Mouse (Mus musculus): Measurements from ENCODE around the gene Caprin2. TPM values are rescaled to one million over a fixed set of nuclear protein-coding genes. Genes with fewer than 3 reads are reported as not detected.

The Caprin2 gene
- polyA plus RNA-seq, 1 experiment from 2014 or later, result 10.1 TPM

DNA sequence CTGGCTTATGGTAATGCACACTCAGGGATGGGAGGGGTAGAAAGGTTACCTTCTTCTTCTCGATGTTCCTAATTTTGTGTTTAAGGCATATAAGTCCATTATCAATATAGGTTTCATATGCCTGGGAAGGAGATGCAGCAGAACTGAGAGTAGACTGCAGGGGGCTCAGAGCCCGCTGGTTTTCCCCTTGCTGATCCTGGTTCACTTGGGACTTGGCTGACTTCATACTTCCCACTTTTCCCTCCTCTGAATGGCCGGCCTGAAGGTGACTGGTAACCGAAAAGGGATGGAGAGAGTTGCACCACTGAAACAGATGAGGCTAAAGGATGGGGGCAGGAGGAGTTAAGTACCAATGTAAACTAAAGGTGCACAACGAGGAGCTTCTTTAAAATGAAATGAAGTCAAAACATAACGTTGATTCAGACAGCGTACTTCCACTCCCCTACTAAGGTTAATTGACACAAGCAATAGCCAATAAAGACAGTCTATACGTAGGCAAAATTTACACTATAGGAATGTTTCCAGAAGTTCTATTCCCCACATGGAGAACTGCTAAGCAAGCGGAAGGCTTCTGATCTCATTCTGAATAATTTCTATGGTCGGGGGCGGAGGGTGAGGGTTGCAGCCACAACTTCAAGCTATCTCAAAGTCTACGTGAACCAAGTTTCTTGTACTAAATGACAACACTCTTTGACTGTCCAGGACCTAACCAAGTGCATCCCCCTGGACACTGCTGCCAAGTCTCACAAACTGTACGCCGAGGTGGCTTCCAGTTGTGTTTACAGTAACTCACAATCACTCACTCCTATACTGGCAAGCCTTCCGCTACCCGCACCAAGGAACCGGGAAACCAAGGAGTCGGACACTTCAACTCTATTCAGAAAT is 907 bp downstream of the Caprin2 start:
- no peak for ATAC-seq (replicated peaks; ENCODE audit: low FRiP score, low read depth)

GRCm38 (mm10) chr6:148873911-148874310 is 22.1 kb downstream of the Caprin2 start:
- Histone ChIP-seq H3K4me3 (replicated peaks; ENCODE audit: low read depth, low read length) (no peak overlapping the region), H3K4me1 (replicated peaks; ENCODE audit: insufficient read depth, low read length) (no peaks in the 10 kb centered on the region), H3K4me2 (ENCODE audit: low read length) (no peak overlapping the region), H3K27me3 (ENCODE audit: insufficient read depth, low read length) (no peaks in the 10 kb centered on the region), H3K9ac (ENCODE audit: low read depth, low read length) (no peak overlapping the region), H3K9me3 (replicated peaks; ENCODE audit: low read length) (no peaks in the 10 kb centered on the region), H3K36me3 (ENCODE audit: insufficient read depth, low read length) (no peaks in the 10 kb centered on the region), H3K27ac (no peak overlapping the region)
- DNase-seq (ENCODE audit: low spot score), result no peak
- WGBS, result 94% methylated on average over 1 of the region's 1 CpGs
- no peak for TF ChIP-seq CTCF (IDR thresholded peaks at IDR 0.05; ENCODE audit: low read depth)
- no peak for ATAC-seq (replicated peaks; ENCODE audit: low FRiP score, low read depth)

More for the DNA sequence above, 907 bp downstream of the Caprin2 start:
- TF ChIP-seq CTCF (IDR thresholded peaks at IDR 0.05; ENCODE audit: low read depth), result peak; percentile 33
- Histone ChIP-seq H3K36me3 (ENCODE audit: insufficient read depth, low read length) (no peaks in the 10 kb centered on the region), H3K27me3 (ENCODE audit: insufficient read depth, low read length) (no peaks in the 10 kb centered on the region), H3K27ac (peak overlapping the region; percentile 84), H3K4me2 (ENCODE audit: low read length) (peak overlapping the region; percentile 83), H3K4me1 (replicated peaks; ENCODE audit: insufficient read depth, low read length) (0 out of 2 replicates have a peak, but pooled peaks cover 6% of the 10 kb centered on the region), H3K9ac (ENCODE audit: low read depth, low read length) (peak overlapping the region; percentile 69), H3K4me3 (replicated peaks; ENCODE audit: low read depth, low read length) (peak overlapping the region; percentile 85), H3K9me3 (replicated peaks; ENCODE audit: low read length) (no peaks in the 10 kb centered on the region)
- WGBS, result 8% methylated on average over 18 of the region's 18 CpGs
- DNase-seq (ENCODE audit: low spot score), result peak; percentile 52

DNA sequence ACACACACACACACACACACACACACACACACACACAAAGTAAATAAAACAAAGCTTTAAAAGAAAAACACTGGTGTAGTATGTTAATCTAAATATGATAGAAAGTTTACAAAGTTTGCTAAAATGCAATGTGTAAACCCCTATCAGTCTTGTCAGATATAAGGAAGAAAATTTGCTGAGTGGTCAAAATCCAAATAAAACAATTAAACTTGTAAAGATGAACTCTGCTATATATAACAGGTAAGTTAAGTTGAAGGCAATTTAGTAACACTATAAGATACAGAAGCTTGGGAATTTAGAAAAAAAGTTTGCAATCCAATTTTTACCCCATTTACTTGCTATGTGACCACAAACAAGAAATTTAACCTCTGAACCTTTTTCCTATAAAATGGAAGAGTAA is 50.4 kb downstream of the Caprin2 start:
- Histone ChIP-seq H3K4me1 (replicated peaks; ENCODE audit: insufficient read depth, low read length) (0 out of 2 replicates have a peak, but pooled peaks cover 3% of the 10 kb centered on the region), H3K27ac (no peak overlapping the region), H3K4me2 (ENCODE audit: low read length) (no peak overlapping the region), H3K36me3 (ENCODE audit: insufficient read depth, low read length) (no peaks in the 10 kb centered on the region), H3K27me3 (ENCODE audit: insufficient read depth, low read length) (no peaks in the 10 kb centered on the region), H3K9me3 (replicated peaks; ENCODE audit: low read length) (no peaks in the 10 kb centered on the region), H3K4me3 (replicated peaks; ENCODE audit: low read depth, low read length) (no peak overlapping the region), H3K9ac (ENCODE audit: low read depth, low read length) (no peak overlapping the region)
- no peak for ATAC-seq (replicated peaks; ENCODE audit: low FRiP score, low read depth)
- TF ChIP-seq CTCF (IDR thresholded peaks at IDR 0.05; ENCODE audit: low read depth), result no peak
- DNase-seq (ENCODE audit: low spot score), result no peak

GRCm38 (mm10) chr6:148841760-148842159 is 54.3 kb downstream of the Caprin2 start:
- no peak for TF ChIP-seq CTCF (IDR thresholded peaks at IDR 0.05; ENCODE audit: low read depth)
- Histone ChIP-seq H3K27me3 (ENCODE audit: insufficient read depth, low read length) (no peaks in the 10 kb centered on the region), H3K4me2 (ENCODE audit: low read length) (no peak overlapping the region), H3K27ac (no peak overlapping the region), H3K9ac (ENCODE audit: low read depth, low read length) (no peak overlapping the region), H3K4me1 (replicated peaks; ENCODE audit: insufficient read depth, low read length) (0 out of 2 replicates have a peak, but pooled peaks cover 3% of the 10 kb centered on the region), H3K9me3 (replicated peaks; ENCODE audit: low read length) (no peaks in the 10 kb centered on the region), H3K36me3 (ENCODE audit: insufficient read depth, low read length) (no peaks in the 10 kb centered on the region), H3K4me3 (replicated peaks; ENCODE audit: low read depth, low read length) (no peak overlapping the region)
- WGBS, result 87% methylated on average over 1 of the region's 1 CpGs
- DNase-seq (ENCODE audit: low spot score) (no peak), ATAC-seq (replicated peaks; ENCODE audit: low FRiP score, low read depth) (no peak)

GRCm38 (mm10) chr6:148838460-148838859 is 57.6 kb downstream of the Caprin2 start:
- DNase-seq (ENCODE audit: low spot score) (no peak), ATAC-seq (replicated peaks; ENCODE audit: low FRiP score, low read depth) (no peak)
- no peaks in the 10 kb centered on the region for H3K36me3 ChIP-seq (ENCODE audit: insufficient read depth, low read length)
- no peak overlapping the region for H3K4me2 ChIP-seq (ENCODE audit: low read length)
- TF ChIP-seq CTCF (IDR thresholded peaks at IDR 0.05; ENCODE audit: low read depth), result no peak
- no peak overlapping the region for H3K27ac ChIP-seq
- no peak overlapping the region for H3K4me3 ChIP-seq (replicated peaks; ENCODE audit: low read depth, low read length)
- H3K27me3 ChIP-seq (ENCODE audit: insufficient read depth, low read length), result no peaks in the 10 kb centered on the region
- no peaks in the 10 kb centered on the region for H3K4me1 ChIP-seq (replicated peaks; ENCODE audit: insufficient read depth, low read length)
- H3K9ac ChIP-seq (ENCODE audit: low read depth, low read length), result no peak overlapping the region
- H3K9me3 ChIP-seq (replicated peaks; ENCODE audit: low read length), result no peaks in the 10 kb centered on the region

DNA sequence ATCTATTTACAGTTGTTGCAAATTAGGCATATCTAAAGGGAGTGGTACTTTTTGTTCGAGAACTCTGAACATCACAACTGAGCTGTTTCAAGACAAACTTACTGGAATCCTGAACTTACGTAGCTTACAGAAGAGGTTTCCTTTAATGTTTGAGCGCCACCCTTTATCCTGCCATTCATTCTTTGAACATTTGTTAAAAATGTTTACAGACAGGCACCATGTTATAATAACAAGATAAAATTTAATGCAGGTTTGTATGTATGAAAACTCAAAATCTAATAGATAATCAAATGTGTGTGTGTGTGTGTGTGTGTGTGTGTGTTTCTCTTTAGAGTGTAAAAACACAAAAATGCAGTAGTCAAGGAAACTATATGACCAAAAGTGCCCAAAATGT is 64.3 kb downstream of the Caprin2 start:
- ATAC-seq (replicated peaks; ENCODE audit: low FRiP score, low read depth), result no peak; the same call in 1 of the 2 replicates
- H3K27ac ChIP-seq, result peak overlapping the region; percentile 73; the same call in 1 of the 2 replicates
- WGBS, result 31% methylated on average over 3 of the region's 3 CpGs

More for the DNA sequence above, 64.3 kb downstream of the Caprin2 start:
- Histone ChIP-seq H3K27me3 (ENCODE audit: insufficient read depth, low read length) (no peaks in the 10 kb centered on the region), H3K9me3 (replicated peaks; ENCODE audit: low read length) (no peaks in the 10 kb centered on the region), H3K4me1 (replicated peaks; ENCODE audit: insufficient read depth, low read length) (peaks cover 7% of the 10 kb centered on the region), H3K9ac (ENCODE audit: low read depth, low read length) (0 out of 2 replicates have a peak overlapping the region, but pooled peaks have one; percentile 44), H3K36me3 (ENCODE audit: insufficient read depth, low read length) (no peaks in the 10 kb centered on the region), H3K4me3 (replicated peaks; ENCODE audit: low read depth, low read length) (peak overlapping the region; percentile 79), H3K4me2 (ENCODE audit: low read length) (peak overlapping the region; percentile 64)
- DNase-seq (ENCODE audit: low spot score), result no peak
- TF ChIP-seq CTCF (IDR thresholded peaks at IDR 0.05; ENCODE audit: low read depth), result no peak
